Mouse (Mus musculus): ENCODE results near the gene Mrs2.

The Mrs2 gene

DNA sequence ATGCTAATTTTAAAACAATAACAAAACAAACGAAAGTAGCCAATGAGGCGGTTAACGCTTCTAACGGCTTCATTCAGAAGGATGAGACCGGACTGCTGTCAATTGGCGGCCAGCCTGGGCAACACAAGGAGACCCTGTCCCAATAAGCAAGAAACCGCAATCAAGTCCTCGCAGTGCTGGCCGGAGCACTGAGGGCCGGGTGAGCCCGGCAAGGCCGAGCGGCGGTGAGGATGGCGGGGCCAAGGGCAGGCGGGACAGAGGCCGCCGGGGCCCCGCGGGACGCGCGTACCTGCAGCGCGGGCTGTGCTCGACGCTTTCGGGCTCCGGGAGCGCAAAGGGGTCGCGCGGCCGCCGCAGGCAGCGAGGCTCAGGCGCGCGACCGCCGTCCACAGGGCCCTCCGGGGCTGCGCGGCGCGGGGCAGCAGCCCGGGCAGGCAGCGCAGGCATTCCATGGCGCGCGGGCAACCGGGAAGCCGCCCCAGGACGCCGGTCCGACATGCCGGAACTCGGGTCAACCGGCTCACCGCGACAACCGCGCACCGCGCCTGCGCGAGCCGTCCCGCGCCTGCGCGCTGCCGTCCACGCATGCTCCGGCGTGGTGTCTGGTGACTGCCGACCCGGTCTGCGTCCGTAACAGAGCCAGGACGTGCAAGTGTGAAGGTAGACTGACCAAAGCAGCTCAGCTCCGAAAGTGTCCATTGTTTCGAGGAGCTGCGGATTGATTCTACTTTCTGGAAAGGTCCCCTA, at the start of gene Mrs2:
Gene Mrs2 (minus strand): TSS at position 587 of the 747 bp plus-strand sequence.
- DNase-seq (ENCODE audit: extremely low spot score, low read depth, low spot score) = peak; percentile 56

GRCm38 (mm10) chr13:25069765-25070164, 49.6 kb upstream of the Mrs2 start:
- no peak for DNase-seq (ENCODE audit: extremely low spot score, low read depth, low spot score)

GRCm38 (mm10) chr13:25067183-25067582, 47.0 kb upstream of the Mrs2 start:
- DNase-seq (ENCODE audit: extremely low spot score, low read depth, low spot score) = no peak

DNA sequence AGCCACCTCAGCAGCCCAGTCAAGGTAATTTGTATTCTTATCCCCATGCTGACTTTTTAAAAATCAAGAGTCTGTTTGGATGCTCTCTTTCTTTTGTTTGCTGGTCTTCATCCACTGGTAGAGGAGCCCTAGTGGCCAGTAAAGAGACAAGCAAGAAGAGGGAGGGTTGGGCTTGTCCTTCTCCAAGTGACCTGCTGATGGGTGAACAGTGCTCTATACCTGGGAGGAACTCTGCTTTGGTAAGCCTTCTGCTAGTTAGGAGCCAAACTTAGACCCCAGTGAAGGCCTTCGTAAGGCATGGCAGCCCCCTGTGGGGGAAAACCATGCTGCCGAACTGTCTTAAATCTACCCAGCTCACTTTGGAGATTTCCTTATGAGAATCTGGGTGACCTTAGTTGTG, 46.5 kb upstream of the Mrs2 start:
- no peak for DNase-seq (ENCODE audit: extremely low spot score, low read depth, low spot score)

DNA sequence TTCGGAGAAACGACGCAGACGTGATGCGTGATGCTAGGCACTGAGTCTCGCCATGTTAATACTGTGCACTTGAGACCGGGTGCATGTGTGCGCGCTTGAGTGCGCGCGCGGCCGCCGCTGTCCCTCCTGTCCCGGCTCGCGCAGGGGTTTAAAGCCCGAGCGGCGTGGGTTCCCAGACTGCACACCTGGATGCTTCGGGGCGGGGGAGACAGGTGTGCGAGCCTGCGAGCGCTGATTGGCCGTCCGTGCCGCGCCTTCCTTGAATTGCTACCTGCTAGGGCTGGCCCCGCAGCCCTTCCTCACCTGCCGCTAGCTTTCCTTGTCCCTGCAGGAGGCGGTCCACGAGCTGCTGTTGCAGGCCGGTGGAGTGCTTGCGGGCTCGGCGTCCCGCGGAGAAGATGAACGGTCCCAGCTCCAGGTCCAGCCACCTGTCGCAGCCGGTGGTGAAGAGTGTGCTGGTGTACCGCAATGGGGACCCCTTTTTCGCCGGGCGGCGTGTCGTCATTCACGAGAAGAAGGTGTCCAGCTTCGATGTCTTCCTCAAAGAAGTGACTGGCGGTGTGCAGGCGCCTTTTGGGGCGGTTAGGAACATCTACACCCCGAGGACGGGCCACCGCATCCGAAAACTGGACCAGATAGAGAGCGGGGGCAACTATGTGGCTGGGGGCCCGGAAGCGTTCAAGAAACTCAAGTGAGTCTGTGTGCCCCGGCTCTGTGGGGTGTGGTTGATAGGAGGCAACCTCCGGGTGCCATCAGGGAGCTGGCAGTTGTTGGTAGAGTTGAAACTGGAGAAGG, 35.9 kb upstream of the Mrs2 start, which contains the start of gene Dcdc2a:
Gene Dcdc2a (plus strand): TSS at position 132 of the 795 bp plus-strand sequence.
- no peak for DNase-seq (ENCODE audit: extremely low spot score, low read depth, low spot score)

DNA sequence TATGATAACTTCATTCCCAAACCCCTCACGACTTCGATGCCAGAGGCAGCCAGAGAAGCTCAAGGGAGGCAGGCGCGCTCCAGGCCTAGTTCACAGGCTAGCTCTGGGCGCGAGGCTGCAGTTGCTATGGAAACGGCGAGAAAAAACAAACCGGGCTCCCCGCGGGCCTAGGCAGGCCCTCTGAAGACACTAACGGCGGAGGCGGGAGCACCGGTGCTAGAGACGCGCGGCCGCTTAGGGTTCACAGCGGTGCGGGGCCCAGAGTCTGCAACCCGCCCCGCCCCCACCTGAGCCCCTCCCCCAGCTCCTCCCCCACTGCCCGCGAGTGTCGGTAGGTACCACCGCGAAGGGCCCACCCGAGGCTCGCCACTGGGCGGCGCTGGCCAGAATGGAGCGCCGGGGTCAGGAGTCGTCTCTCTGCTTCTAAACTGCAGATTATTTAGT, 35.0 kb upstream of the Mrs2 start:
- DNase-seq (ENCODE audit: extremely low spot score, low read depth, low spot score) = no peak

GRCm38 (mm10) chr13:25052671-25053070, 32.5 kb upstream of the Mrs2 start:
- no peak for DNase-seq (ENCODE audit: extremely low spot score, low read depth, low spot score)

- DNase-seq (ENCODE audit: extremely low spot score, low read depth, low spot score) = no peak
These were observed 19.3 kb upstream of the Mrs2 start for GRCm38 (mm10) chr13:25039488-25039887.

GRCm38 (mm10) chr13:25027114-25027425, 6.9 kb upstream of the Mrs2 start:
- DNase-seq (ENCODE audit: extremely low spot score, low read depth, low spot score) = no peak

GRCm38 (mm10) chr13:25026409-25027113, 6.4 kb upstream of the Mrs2 start:
- no peak for DNase-seq (ENCODE audit: extremely low spot score, low read depth, low spot score)

DNA sequence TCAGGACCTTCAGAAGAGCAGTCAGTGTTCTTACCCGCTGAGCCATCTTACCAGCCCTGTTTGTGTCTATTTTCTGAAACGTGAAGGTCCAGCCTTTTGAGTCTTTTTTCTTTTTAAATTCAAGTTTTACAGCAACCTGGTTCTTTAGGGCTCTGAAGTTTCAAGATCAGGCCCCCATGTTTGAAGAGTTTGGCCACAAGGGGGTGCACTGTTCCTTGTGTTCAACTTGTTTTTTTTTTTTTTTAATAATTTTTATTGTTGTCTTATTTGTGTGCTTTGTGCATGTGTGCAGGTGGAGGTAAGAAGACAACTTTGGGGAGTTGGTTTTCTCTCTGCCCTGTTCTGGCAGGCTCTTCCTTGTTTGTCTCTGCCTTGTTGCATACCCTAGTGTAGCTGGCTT, 4.5 kb upstream of the Mrs2 start:
- DNase-seq (ENCODE audit: extremely low spot score, low read depth, low spot score) = no peak

DNA sequence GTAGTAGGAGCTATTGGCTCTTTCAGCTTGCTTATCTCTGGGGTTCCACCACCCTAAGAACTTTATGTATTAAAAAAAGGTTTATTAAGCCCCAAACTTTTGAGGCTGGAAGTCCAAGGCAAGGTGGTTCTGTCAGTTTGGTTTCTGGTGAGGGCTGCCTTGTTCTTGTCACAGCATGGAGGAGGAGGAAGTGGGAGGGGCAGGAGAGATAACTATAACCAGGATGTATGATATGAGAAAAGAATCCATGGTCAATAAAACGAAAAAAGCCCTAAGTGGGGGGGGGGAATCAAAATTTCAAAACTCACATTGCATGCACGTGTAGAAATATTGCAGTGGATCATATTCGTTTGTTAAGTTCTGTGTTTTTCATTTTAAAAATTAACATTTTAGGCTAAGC, 3.0 kb upstream of the Mrs2 start:
- no peak for DNase-seq (ENCODE audit: extremely low spot score, low read depth, low spot score)

DNA sequence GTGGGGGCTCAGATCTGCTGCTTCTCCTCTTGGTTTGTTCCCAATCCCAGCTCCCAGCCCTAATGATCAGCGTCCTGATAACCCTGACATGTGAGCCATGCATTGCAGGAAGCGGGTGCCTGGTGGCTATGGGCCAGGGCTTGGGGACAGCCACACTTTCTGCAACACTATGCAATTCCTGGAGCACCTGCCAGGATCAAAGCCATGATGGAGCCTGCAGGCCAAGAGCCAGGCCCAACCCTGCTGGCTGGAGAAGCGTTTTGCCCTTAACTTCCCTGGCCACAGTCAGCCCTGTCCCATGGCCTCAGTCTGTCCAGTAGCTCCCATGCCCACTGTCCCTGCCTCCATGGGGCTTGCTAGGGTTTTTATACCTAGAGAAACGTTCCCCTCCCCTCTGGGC, 2.2 kb upstream of the Mrs2 start:
- DNase-seq (ENCODE audit: extremely low spot score, low read depth, low spot score) = no peak

- DNase-seq (ENCODE audit: extremely low spot score, low read depth, low spot score) = no peak
These were observed 337 bp upstream of the Mrs2 start for GRCm38 (mm10) chr13:25020540-25020892.

DNA sequence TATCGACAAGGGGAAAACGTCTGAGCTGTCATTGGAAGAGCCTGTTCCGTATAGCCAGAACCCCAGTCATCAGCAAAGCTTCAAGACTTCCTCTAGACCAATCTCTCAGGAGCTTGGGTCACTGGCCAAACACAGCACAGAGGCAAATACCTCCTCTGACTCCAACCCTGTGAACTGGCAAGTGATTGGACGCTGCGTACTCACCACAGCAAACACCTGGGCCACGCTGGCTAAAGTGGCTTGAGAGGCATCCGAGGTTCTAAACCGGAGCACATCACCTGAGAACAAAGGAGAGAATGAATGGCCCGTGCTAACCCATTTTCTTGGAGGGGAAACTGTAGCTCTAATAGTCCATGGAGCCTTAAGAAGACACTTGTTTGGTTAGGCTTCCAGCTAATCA, 1.9 kb downstream of the Mrs2 start:
- no peak for DNase-seq (ENCODE audit: extremely low spot score, low read depth, low spot score)

- no peak for DNase-seq (ENCODE audit: extremely low spot score, low read depth, low spot score)
These were observed 13.1 kb downstream of the Mrs2 start for GRCm38 (mm10) chr13:25007115-25007514.

DNA sequence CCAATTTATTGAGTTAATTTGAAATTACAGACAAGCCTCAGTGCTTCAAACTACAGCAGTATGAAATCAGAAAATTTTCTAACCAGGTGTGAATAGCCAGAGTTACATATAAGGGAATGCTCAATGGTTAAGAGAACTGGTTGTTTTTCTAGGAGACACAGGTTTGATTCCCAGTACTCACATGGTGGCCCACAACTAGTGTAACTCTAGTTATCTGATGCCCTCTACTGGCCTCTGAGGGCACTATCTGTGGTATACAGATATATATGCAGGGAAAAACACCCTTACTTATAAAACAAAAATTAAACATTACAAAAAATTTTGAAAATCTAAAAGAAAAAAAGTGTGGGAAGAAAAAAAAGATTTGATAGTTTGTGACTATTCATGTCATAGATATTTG, 17.2 kb downstream of the Mrs2 start:
- no peak for DNase-seq (ENCODE audit: extremely low spot score, low read depth, low spot score)

DNA sequence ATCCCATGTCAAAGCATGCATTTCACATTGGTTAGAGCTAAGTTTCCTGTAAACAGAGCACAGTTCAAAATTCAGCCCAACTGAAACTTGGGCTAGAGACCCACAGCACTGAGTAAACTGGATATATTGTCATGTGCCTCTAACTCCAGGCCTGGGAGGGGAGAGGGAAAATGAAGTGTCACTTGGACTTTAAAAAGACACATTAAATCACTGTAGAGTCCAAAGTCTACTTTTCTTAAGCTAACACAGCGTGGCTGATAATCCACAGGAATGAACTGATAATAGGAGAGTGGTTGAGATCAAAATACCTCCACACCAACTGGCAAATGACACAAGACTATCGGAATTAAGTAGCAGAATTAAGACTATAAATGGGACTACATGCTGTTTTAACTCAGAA, 20.6 kb downstream of the Mrs2 start:
- DNase-seq (ENCODE audit: extremely low spot score, low read depth, low spot score) = no peak

DNA sequence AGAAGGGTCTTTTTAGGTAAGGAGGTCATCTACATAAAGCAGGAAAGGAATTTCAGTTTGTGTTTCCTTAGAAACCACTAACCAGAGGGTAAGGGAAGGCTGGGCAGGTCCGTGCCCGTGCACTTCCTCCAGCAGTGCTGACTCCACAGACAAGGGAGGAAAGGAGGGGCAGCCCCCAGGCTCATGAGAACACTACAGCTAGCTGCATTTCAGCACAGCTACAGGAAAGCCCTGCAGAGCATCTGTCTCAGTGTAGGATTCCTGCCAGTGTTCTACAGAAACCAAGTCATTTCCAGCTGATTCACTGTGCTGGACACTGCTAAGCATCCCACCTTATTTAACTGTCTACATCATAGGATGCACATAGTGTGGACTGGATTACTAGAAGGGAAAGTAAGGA, 27.0 kb downstream of the Mrs2 start:
- no peak for DNase-seq (ENCODE audit: extremely low spot score, low read depth, low spot score)

- no peak for DNase-seq (ENCODE audit: extremely low spot score, low read depth, low spot score)
These were observed 31.2 kb downstream of the Mrs2 start for GRCm38 (mm10) chr13:24989006-24989405.

GRCm38 (mm10) chr13:24988391-24988790, 31.8 kb downstream of the Mrs2 start:
- no peak for DNase-seq (ENCODE audit: extremely low spot score, low read depth, low spot score)

DNA sequence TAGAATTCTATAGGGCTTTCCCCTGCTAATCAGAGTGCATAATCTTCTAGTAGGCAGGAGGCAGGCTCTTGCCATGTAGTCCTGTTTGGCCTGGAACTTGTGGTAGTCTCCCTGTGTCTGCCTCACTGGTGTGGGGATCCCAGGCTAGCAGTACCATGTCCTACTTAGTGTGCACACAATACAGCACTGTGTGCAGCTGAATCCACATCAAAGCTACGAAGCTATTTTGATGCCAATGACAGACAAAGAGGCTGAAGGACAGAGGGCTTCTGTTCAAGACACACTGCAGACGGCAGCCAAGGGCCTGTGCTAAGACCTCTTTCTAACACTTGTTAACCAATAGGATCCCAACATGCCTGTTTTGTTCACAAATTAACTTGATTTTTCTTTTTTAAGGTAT, 34.7 kb downstream of the Mrs2 start:
- DNase-seq (ENCODE audit: extremely low spot score, low read depth, low spot score) = no peak
